Mouse (Mus musculus) C2C12 (cell line): ENCODE measurements around the gene Itgb1. TPM values are rescaled to one million over a fixed set of nuclear protein-coding genes. Genes with fewer than 3 reads are reported as not detected.
A peak's percentile ranks its signal among the peaks of the same experiment; 100 is the strongest.

ENCODE experiments used
- H3K27me3 ChIP-seq: one replicate; pipeline ENCODE4 v1.6.1; 2011; ENCODE audit not compliant: control insufficient read depth, insufficient read depth, insufficient read length
- H3K36me3 ChIP-seq: one replicate; pipeline ENCODE4 v1.6.1; 2011; ENCODE audit not compliant: control insufficient read depth, insufficient read depth
- H3K4me3 ChIP-seq: one replicate; pipeline ENCODE4 v1.5.1; 2011; ENCODE audit warnings: mild to moderate bottlenecking, control low read depth; ENCODE audit not compliant: poor library complexity, insufficient read depth, severe bottlenecking
- H3K79me2 ChIP-seq: one replicate; pipeline ENCODE4 v1.6.1; 2011; ENCODE audit not compliant: control insufficient read depth, insufficient read depth
- H3K79me3 ChIP-seq: one replicate; pipeline ENCODE4 v1.6.1; 2011; ENCODE audit warnings: low read depth, control low read depth
- H3ac ChIP-seq: one replicate; pipeline ENCODE3; 2011; ENCODE audit warnings: low read depth; ENCODE audit not compliant: control insufficient read depth, insufficient read length
- CEBPB ChIP-seq: IDR thresholded peaks from one replicate; pipeline ENCODE4 v1.6.1; 2011; ENCODE audit warnings: low read depth, mild to moderate bottlenecking, control low read depth, moderate library complexity
- CTCF ChIP-seq: IDR thresholded peaks from one replicate; pipeline ENCODE4 v1.5.1; 2011; ENCODE audit not compliant: control insufficient read depth, insufficient read depth, insufficient read length
- FOSL1 ChIP-seq: IDR thresholded peaks from one replicate; pipeline ENCODE4 v1.8.0; 2011; ENCODE audit warnings: mild to moderate bottlenecking, low read length; ENCODE audit not compliant: poor library complexity, insufficient read depth, severe bottlenecking
- MAX ChIP-seq: IDR thresholded peaks from one replicate; pipeline ENCODE4 v1.6.1; 2011; ENCODE audit warnings: mild to moderate bottlenecking, control low read depth
- MYOD1 ChIP-seq: IDR thresholded peaks from one replicate; pipeline ENCODE4 v1.6.1; 2011; ENCODE audit warnings: low read depth; ENCODE audit not compliant: control insufficient read depth, insufficient read length
- MYOG ChIP-seq: IDR thresholded peaks from one replicate; pipeline ENCODE4 v1.6.1; 2011; ENCODE audit not compliant: control insufficient read depth, insufficient read length; ENCODE audit errors: extremely low read depth
- USF1 ChIP-seq: IDR thresholded peaks from one replicate; pipeline ENCODE4 v1.6.1; 2011; ENCODE audit warnings: low read depth, mild to moderate bottlenecking, control low read depth, moderate library complexity
- polyA plus RNA-seq: library from polyadenylated mRNA; unstranded; fragments of >200 nt; fragmentation: generic; extraction: Trizol; gene quantifications from one replicate; pipeline ENCODE4 v1.2.1, GENCODE M21; 2012; ENCODE audit warnings: missing spikeins

The Itgb1 gene
- polyA plus RNA-seq, 1 experiment = 184 TPM

GRCm38 (mm10) chr8:128679909-128680308 lies 5.5 kb upstream of the Itgb1 start:
- peaks cover 3% of the 10 kb centered on the region for H3K79me3 ChIP-seq
- H3ac ChIP-seq = no peak overlapping the region
- no peak for TF ChIP-seq MYOD1
- TF ChIP-seq MAX = no peak
- TF ChIP-seq MYOG = no peak
- TF ChIP-seq CTCF = no peak
- TF ChIP-seq USF1 = no peak
- TF ChIP-seq CEBPB = no peak
- no peak for TF ChIP-seq FOSL1
- no peaks in the 10 kb centered on the region for H3K27me3 ChIP-seq
- no peaks in the 10 kb centered on the region for H3K36me3 ChIP-seq
- H3K4me3 ChIP-seq = no peak overlapping the region
- H3K79me2 ChIP-seq = no peaks in the 10 kb centered on the region

GRCm38 (mm10) chr8:128680548-128681325 lies 4.7 kb upstream of the Itgb1 start:
- Histone ChIP-seq H3K4me3 (no peak overlapping the region), H3K79me2 (peaks cover 2% of the 10 kb centered on the region), H3K36me3 (no peaks in the 10 kb centered on the region), H3ac (no peak overlapping the region), H3K79me3 (peaks cover 4% of the 10 kb centered on the region), H3K27me3 (no peaks in the 10 kb centered on the region)
- TF ChIP-seq USF1 (no peak), FOSL1 (no peak), MYOG (no peak), MYOD1 (no peak), CEBPB (no peak), MAX (no peak), CTCF (no peak)

GRCm38 (mm10) chr8:128681970-128682369 lies 3.5 kb upstream of the Itgb1 start:
- H3K27me3 ChIP-seq = no peaks in the 10 kb centered on the region
- TF ChIP-seq MYOD1 (no peak), FOSL1 (no peak), CTCF (no peak), CEBPB (no peak), MAX (no peak), USF1 (no peak), MYOG (no peak)
- no peaks in the 10 kb centered on the region for H3K36me3 ChIP-seq
- H3K79me3 ChIP-seq = peaks cover 12% of the 10 kb centered on the region
- H3K79me2 ChIP-seq = peaks cover 14% of the 10 kb centered on the region
- no peak overlapping the region for H3K4me3 ChIP-seq
- H3ac ChIP-seq = no peak overlapping the region

GRCm38 (mm10) chr8:128684609-128685506 lies 596 bp upstream of the Itgb1 start:
- TF ChIP-seq CTCF = no peak
- TF ChIP-seq USF1 = no peak
- no peak for TF ChIP-seq CEBPB
- TF ChIP-seq MYOD1 = no peak
- TF ChIP-seq MAX = no peak
- no peak for TF ChIP-seq MYOG
- no peak for TF ChIP-seq FOSL1
- peaks cover 40% of the 10 kb centered on the region for H3K79me3 ChIP-seq
- H3K79me2 ChIP-seq = peaks cover 43% of the 10 kb centered on the region
- H3K27me3 ChIP-seq = no peaks in the 10 kb centered on the region
- peaks cover 9% of the 10 kb centered on the region for H3K36me3 ChIP-seq
- H3ac ChIP-seq = peak overlapping the region; percentile 86
- peak overlapping the region; percentile 82 for H3K4me3 ChIP-seq

- Histone ChIP-seq H3K4me3 (peak overlapping the region; percentile 82), H3K79me3 (peaks cover 57% of the 10 kb centered on the region), H3ac (peak overlapping the region; percentile 99), H3K36me3 (peaks cover 9% of the 10 kb centered on the region), H3K79me2 (peaks cover 59% of the 10 kb centered on the region), H3K27me3 (no peaks in the 10 kb centered on the region)
- TF ChIP-seq CEBPB (no peak), CTCF (no peak), USF1 (no peak), MYOG (no peak), MAX (no peak), MYOD1 (no peak), FOSL1 (no peak)
Measured at GRCm38 (mm10) chr8:128686429-128686990, 1.1 kb downstream of the Itgb1 start.
